Mouse (Mus musculus): ENCODE measurements around the gene Wdpcp.

Wdpcp gene

DNA sequence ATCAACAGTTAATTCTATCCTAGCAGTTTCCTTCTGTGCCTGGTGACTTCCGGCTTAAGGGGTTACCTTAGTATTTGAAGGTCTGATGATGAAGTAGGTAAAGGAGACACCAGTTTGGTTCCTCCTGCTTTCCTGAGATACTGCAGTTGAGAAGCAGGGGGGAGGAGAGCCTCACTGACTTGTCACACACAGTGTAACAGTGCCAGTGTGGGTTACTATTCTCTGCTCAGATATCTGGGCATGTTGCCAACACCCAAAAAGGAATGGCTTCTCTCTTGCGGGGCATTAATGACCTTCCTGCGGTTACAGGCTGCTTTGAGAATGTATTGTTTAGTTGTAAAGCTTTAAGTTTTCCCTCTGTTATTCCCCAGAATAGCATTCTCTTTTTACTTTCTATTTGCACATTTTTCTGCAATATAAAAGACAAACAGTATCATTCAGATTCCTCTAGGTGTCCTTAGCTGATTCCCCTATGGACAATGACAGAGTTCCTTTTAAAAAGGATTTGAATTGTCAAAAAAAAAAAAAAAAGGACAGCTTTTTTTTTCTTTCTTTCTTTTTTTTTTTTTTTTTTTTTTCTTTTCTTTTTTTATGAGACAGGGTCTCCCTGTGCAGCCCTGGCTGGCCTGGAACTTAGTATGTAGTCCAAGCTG is 2.5 kb upstream of the Wdpcp start:
- DNase-seq = peak; percentile 95

DNA sequence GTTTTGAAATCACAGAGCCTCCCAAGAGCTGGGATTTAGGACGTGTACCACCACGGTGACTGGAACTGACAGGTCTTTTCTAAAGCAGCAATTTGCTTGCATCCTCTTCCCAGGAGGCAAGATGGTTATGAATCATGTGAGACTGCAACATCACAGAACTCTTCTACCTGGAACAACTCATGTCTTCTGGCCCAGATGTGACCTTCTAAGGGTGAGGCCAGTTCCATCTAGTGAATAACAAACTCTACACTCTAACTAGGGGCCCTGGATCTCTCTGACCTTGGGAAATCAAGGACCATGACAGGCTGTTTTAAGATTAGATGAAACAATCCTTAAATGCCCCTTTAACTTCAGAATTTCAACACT is 1.9 kb upstream of the Wdpcp start:
- DNase-seq = peak; percentile 89

DNA sequence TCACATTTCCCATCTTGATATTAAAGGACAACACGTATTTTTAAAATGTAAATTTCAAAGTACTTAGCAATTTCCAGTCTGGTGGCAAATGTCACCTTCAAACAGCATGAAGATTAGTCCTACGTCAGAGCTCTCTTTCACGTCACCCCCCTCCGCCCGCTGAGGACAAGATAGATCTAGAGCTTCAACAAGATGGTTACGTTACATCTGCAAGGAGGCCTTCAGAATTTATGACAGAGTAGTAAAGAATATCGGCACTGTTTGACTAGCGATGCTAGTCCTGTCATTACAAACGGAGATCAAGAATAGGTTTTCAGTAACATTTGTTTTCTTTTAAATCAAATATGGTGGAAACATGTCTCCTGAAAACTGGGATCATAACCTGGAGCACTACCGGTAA is 1.1 kb upstream of the Wdpcp start:
- DNase-seq = no peak

DNA sequence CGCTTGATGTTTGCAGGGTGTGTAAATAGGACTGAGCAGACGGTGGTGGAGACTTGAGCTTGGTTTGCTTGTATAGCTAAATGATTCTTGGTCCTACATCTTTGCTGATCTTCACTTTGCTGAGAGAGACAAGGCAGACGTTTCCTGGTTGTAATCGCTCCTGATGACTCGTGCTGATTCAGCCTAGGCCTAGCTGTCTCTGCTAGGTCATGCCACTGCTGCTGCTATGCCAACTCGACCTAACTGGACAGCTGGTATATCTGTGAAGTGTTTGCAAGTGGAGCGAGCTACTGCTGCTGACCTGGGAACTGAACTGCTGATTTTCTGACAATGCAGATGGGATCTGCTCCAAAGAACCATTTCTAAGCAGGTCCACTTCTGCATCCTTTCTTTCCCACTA is 9.4 kb downstream of the Wdpcp start:
- DNase-seq = no peak

DNA sequence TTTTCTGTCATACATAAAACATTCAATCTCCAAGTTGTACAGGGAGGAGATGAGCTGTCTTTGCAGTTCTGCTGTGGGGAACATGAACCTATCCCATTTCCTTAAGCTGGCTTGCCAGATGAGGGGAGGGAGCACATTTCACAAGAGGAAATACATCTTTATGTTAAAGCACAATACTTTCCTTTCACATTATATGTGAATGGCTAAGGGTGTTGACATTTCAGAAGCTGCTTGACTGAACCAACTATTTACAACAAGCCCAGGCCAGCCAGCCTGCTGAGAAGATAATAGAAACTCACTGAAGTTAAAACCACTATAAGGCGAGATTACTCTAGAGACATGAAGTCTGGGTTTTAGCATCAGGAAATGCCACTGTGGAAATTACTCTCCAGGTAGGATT is 11.3 kb downstream of the Wdpcp start:
- DNase-seq = no peak

DNA sequence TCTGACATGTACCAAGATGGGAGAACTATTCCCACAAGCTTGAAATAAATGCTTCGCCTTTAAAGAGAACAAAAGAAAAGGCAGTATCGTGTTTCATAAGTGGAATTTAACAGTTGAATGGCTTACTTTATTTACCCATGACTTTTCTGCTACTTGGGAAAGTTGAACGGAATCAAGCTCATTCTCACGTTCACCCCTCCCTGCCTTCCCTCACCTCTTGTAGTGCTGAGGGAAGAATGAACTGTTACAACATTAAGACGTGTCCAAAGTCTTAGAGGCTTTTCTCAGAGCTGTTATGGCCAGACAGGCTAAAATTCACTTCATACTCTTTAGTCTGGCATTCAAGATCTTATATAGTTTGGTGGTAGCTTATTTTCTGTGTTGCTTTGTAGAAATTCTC is 30.5 kb downstream of the Wdpcp start:
- no peak for DNase-seq

DNA sequence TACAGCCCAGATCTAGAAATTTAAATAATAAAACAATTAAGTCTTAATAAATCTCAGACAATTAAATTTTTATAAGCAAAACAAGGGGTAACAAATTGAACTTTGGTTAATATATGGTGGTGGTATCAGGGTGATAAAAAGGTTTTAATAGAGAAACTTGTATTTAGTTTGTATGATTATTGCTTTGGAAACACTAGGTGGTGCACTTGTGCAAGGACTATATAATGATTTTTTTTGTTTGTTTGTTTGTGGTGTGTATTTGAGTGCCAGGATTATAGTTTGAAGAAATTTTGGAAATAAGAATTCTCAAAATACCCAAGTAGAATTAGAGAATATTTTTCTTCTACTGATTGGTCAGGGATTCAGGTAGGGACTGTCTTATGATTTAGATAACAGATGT is 43.9 kb downstream of the Wdpcp start:
- DNase-seq = no peak

DNA sequence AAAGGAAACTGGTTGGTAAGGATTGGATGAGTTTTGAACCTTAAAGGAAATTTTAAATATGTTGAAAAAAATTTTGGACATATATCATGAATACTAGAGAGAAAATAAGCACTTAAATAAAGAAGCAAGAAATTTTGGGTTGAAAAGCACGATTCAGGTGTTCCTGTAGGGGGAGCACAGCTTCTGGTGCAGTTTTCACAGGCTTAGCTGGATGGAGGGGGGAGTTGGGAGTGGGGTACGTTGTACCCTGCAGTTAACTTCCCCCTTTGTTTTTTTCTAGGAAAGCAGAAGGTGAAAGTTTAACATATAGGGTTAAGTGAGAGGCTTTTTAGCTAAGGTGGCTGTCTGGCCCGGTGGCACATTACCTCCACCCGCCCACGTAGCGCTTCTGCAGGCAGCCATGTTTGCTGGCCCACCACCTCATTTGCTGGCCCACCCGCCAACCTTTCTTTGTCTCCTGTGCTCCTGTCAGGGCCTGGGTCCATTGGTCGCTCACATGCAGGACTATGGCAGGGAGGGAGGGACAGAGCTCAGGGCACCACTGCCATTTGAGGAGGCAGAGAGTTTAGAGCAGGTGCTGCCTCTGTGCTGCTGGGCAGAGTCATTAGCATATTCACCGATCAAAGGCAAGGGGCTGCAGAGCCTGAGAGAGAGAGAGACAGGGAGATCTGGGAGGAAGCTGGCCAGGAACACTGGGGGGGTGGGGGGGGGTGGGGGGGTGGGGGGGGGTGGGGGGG is 62.3 kb downstream of the Wdpcp start:
- DNase-seq = no peak

DNA sequence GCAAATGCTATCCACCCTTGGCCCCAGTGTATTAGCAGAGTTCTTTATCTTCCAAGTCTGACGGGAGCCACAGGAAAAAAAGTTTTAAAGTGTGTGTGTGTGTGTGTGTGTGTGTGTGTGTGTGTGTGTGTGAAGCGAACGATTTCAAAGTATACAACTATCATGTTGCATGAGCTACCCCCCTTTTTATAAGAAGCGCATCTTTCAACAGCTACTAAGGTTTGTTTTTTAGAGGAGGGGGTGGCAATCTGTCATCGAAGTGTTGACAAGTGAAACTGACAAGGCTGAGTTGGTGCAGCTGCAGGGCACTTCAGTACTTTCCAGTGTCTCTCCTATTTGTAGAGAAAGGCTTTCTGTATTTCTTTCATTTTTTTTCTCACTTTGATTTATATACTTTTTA is 66.3 kb downstream of the Wdpcp start:
- no peak for DNase-seq

DNA sequence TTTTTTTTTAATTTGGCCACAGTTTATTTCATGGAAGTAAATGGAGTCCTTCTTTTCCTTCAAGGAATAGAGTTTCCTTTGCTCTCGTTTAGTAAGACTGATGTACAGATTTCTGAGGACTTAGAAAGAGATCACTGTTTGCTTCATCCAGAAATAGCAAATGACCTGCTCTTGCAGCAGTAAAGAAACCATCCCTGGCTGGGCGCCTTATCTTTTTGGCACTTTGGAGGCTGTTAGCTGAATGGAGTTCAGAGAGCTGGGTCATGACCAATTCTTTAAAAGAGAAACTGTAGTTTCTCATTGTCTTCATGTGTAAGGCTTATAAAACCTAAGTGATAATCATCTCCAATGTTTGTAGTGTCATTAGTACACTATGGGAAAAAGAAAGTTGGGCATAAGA is 67.5 kb downstream of the Wdpcp start:
- peak; percentile 91 for DNase-seq

DNA sequence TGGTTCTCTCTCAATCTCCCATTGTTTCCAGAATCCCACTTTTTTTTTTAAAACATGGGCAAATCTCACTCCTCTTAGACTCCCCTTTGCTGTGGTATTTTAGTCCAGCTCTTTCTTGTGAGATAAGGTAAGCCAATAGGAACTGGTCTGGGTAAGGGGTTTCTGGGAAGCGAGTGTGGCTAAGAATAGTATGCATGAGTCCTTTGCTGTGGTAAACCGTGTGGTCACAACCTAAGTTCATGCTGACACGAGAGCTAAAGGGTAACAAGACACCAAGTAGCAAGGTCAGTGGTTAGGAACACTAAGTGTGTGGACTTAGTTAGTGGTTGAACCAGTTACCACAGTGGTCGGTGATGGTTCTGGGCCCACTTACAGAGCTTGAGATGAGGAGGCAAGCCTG is 72.2 kb downstream of the Wdpcp start:
- DNase-seq = no peak

DNA sequence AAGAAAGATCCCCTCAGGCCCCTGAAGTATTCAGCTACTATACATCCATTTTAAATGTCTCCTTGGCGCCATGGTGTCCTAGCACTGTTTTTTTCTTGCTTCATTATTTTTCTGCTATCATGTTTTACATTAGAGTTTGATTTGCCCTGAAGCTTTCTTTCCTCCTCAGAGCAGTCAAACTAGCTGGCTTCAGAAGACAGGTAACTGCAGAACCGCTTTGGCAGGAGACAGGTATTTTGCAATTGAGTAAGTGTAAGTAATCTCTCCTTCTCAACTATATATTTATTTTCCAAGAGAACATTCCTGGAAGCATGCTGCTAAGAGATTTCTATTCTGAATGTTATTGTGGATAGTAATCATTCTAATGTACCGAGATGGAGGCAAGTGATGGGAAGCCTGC is 74.1 kb downstream of the Wdpcp start:
- DNase-seq = no peak

DNA sequence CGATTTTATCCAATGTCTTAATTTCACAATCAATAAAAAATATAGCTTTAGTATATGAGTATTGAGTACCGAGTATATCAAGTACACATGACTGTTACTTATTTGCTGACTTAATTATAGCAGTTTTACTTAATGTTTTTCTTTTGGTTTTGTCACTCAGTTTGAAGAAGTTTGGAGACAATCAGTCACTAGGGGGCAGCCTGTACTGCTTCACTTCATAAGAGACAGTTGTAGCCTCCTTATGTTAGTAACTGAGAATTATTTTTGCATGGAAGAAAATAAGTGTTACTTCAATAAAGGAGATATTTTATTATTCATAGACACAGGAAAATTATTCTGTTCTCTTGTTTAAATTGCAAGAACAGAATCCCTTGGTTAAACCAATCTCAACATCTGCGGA is 87.0 kb downstream of the Wdpcp start:
- DNase-seq = no peak

DNA sequence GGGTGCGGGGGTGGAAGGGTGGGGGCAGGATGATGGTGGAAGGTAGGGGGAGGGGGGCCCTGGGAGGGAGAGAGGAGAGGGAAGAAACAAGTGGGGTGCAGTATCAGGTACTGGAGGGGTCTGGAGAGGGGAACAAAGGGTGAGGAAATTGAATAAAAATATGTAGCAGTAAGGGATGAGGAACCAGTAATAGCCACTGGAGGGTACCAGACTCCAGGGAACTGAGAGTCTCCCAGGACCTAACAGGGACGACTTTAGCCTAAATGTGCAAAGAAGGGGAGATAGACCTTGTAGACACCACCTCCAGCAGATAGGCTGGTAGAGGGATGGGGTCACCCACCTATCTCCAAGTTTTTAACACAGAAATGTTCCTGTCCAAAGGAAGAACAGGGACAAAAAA is 105.0 kb downstream of the Wdpcp start:
- no peak for DNase-seq

DNA sequence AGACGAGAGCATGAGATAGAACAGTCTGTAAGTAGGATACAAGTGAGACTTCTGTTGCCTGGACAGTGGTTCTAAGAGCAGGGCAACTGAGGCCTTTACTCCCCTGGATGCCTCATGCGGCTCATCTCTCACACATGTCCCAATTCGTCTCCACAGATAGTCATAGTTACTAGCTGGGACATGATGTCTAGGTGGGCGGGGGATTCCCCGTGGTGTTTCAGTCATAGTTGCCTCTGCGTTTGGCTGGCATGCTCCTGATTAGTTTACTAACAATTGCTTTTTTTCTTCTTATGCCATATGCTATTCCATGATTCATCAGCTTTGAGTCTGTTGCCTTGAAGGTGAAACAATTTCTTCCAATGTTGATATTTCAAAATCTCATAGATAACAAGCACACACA is 116.4 kb downstream of the Wdpcp start:
- DNase-seq = no peak

DNA sequence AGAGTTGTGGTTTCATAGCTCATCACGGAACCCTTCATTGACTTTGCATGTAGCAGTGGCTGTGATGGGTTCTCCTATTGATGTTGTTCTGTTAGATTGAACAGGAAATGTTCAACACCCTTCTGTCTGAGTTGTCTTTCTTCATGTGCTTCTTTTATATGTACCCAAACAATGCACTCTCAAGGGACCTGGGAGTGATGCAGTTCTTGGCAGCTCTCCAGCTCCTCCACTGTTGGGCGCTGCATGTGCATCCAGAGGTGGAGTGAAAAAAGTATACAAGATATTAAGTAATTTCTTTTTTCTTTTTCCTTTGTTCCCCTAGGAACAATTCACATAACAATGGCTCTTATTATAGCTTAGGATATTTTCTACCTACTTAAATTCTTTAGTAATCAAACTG is 118.7 kb downstream of the Wdpcp start:
- no peak for DNase-seq

DNA sequence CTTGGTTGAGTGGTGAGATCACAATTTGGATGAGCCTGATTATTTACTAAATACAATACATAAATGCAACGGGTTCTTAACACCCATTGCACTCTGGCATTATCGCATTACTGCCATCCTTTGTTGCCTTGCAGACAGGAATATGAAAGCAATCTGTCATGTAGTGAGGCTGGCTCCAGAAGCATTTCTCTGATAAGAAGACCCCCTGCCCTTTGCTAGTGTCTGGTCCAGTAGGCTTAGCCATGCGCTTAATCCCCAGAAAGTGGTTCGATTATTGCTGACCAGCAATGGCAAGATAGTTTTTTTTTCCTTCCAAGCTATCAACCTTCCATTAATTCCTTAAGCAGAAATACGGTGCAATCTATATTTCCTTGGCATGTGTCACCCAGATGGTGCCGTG is 122.1 kb downstream of the Wdpcp start:
- DNase-seq = no peak

DNA sequence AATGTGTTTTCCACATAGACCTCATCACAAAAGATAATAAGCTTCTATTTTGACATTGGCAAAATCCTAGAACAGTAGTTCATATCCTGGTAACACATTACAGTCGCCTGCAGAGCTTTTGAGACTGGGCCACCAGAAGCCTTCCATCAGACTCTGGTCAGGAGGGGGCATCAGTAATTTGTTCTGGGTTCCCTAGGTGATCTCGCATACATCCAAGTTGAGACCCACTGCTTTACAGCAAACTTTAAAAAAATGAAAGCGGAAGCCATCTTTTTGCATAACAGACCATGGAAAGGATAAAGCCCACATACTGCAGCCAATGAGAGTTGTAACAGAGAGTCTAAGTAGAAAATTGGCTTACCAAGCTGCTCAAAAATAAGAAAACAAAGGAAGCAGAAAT is 125.6 kb downstream of the Wdpcp start:
- no peak for DNase-seq

DNA sequence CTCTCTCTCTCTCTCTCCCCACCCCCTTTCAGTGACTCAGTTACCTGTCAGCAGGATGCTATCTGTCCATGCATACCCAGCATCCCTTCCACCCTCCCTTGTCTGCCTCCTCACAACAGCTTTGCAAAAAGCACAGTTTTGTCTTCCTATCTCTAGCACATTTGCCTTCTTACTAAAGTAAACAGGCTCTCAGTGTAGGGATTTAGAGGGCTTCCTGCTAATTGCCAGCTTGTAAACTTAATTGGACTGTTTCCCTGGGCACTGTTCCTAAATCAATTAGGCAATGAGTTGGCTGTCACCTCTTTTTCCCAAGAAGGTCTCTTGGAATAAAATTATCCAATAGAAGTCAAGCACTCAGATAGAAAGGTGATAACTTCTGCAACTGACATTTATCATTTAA is 141.5 kb downstream of the Wdpcp start:
- DNase-seq = no peak

DNA sequence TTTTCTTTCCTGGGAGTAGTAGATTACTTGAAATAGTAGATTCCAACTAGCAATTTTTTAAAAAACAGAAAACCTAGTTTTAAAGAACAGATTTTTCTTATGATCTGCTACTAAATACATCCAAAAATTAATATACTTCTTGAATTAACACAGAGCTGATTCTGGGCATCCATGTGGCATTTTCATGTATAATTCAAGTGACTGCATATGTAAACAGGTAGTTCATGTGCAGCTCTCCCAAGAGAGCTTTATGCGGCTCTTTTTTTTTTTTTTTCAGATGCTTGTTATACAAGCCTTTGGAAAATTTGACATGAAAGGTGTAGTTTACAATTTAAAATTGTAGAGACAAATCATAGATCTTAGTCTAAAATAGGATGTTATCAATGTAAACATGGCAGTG is 142.0 kb downstream of the Wdpcp start:
- no peak for DNase-seq

DNA sequence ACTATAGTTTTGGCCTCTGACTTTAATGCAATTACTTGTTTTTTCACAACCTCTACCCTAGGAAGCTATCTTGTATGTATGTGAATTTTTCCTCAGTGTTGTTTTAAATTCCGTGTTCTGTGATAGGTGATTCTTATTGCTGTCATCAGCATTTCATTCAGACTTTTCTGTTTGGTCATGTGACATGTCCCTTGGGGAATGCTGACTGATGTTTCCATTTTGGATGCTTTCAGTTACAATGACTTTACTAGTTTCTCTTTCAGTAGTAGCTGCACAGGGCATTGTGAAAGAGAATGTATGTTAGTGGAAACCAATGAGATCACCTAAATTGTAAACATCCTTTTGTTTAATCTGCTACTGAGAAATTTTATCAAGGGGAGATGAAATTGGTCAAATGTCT is 154.3 kb downstream of the Wdpcp start:
- DNase-seq = peak; percentile 37

DNA sequence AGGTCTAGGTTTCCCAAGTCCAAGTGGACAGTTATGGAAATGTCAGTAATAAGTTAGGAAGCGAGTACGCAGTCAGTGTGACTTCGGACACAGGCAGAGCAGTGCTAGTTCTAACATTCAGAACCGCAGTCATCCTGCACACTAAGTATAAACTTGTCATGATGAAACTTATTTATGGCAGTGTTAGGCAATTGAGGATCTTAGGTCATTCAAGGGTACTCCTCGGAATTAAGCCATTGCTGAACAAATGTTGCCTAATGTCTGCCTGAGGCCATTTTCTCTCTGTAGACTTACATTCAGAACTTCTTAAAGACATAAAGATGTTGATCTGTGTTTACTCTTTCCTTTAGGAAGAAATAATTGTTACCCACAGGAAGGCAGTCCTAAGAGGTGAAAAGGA is 157.0 kb downstream of the Wdpcp start:
- peak; percentile 4 for DNase-seq

DNA sequence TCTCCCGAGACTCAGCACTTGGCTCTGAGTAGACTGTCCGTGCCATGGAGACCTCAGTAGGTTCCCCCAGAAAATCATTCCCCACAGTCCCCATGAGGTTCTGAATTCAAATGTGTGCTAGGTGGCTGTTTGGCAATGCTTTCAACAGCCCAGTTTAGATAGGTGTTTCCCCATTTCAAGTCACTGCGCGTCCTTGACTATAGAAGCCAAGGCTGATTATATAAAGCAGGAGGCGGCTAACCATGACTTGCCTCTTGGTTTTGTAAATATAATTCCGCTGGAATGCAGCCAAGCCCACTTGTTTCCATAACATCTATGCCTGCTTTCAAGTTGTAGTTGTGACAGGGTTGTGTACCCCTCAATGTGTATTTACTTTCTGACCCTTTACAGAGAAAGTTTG is 157.9 kb downstream of the Wdpcp start:
- DNase-seq = no peak

DNA sequence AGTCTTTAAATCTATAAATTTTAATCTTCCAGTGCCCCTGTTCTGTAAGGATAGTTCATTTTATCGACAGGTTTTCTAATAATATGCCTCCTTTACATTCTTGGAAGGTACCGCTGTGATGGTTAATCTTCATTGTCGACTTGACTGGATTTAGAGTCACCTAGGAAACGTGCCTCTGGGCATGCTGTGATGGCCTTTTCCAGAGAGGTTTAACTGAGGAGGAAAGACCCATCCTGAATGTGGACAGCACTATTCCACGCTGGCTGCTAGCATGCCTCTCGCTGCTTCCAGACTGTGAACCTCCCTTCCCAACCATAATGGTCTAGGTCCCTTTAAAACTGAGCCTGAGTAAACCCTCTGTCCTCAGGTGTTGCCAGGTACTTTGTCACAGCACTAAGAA is 163.2 kb downstream of the Wdpcp start:
- no peak for DNase-seq

DNA sequence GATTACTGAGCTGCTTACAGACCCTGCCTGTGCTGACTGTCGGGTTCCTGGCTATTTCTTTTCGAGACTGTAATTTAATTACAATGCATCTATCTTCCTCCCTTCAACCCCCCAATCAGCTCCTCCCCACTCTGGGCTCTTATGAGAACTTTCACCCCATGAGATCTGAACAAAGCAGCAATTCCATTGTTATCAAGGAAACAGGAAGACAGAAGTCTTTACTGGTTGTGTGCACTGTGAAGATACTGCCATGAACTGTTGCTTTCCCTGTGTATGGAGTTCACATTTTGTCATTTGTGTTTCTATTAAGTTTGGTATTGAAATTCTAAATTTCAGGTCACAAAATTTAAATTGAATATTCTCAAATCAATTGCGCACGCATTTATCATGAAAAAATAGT is 177.5 kb downstream of the Wdpcp start:
- DNase-seq = no peak

Data from heart, adult 11 months (tissue).